Mouse (Mus musculus) cortical plate, adult 2 months (tissue): ENCODE data around the gene Sox15.

ENCODE experiments used
- CTCF ChIP-seq: fragments of 200-500 bp; IDR thresholded peaks from 2 replicates; pipeline ENCODE4 v1.5.1; 2011; ENCODE audit warnings: mild to moderate bottlenecking, control low read depth, low read length; ENCODE audit not compliant: insufficient read depth; ENCODE audit errors: extremely low read depth
- POLR2A ChIP-seq: fragments of 200-500 bp; IDR thresholded peaks from 2 replicates; pipeline ENCODE4 v1.6.1; 2011; ENCODE audit warnings: mild to moderate bottlenecking, low read length, control low read depth; ENCODE audit not compliant: insufficient read depth; ENCODE audit errors: extremely low read depth

DNA sequence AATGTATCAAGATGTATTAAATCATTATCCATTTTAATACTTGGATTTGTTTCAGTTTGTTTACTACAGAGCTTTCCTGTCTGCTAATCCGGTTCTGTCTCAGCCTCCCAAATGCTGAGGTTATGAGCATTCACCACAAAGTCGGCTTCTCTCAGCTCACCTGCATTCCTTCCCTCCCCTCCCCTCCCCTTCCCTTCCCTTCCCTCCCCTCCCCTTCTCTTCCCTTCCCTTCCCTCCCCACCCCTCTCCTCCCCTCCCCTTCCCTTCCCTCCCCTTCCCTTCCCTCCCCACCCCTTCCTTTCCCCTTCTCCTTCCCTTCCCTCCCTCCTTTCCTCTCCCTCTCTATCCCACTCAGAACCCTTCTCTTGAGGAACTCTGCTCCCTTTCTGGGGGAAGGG, 49.5 kb downstream of the Sox15 start:
- TF ChIP-seq POLR2A = no peak
- TF ChIP-seq CTCF = no peak
